Mouse (Mus musculus) midbrain, embryonic 13.5 days (tissue): ENCODE data around the gene Prkca. TPM values are rescaled to one million over a fixed set of nuclear protein-coding genes. Genes with fewer than 3 reads are reported as not detected.
A peak's percentile ranks its signal among the peaks of the same experiment; 100 is the strongest.

Experiments used
- ATAC-seq: fragments of 200-750 bp; cut with Nextera tagmentation; 2 replicates; pipeline ENCODE4 v1.8.0; 2017; ENCODE audit warnings: mild to moderate bottlenecking, moderate TSS enrichment, moderate library complexity
- H3K27ac ChIP-seq: fragments of 300-500 bp; sonication (generic); 2 replicates; pipeline ENCODE4 v1.5.1; 2015; ENCODE audit warnings: inconsistent platforms, mild to moderate bottlenecking, moderate library complexity
- H3K27me3 ChIP-seq: fragments of 300-500 bp; sonication (generic); 2 replicates; pipeline ENCODE4 v1.6.1; 2015; ENCODE audit warnings: mild to moderate bottlenecking, inconsistent platforms
- H3K36me3 ChIP-seq: fragments of 300-500 bp; sonication (generic); 2 replicates; pipeline ENCODE4 v1.6.1; 2015; ENCODE audit warnings: mild to moderate bottlenecking, inconsistent platforms
- H3K4me1 ChIP-seq: fragments of 300-500 bp; sonication (generic); replicated peaks from 2 replicates; pipeline ENCODE4 v1.6.1; 2015; ENCODE audit warnings: inconsistent platforms
- H3K4me2 ChIP-seq: fragments of 300-500 bp; sonication (generic); replicated peaks from 2 replicates; pipeline ENCODE4 v1.6.1; 2015; ENCODE audit warnings: moderate library complexity, mild to moderate bottlenecking, inconsistent platforms
- H3K4me3 ChIP-seq: fragments of 300-500 bp; sonication (generic); replicated peaks from 2 replicates; pipeline ENCODE4 v1.5.1; 2015; ENCODE audit warnings: mild to moderate bottlenecking, inconsistent platforms
- H3K9ac ChIP-seq: fragments of 300-500 bp; sonication (generic); replicated peaks from 2 replicates; pipeline ENCODE4 v1.6.1; 2015; ENCODE audit warnings: mild to moderate bottlenecking, inconsistent platforms
- H3K9me3 ChIP-seq: fragments of 300-500 bp; sonication (generic); 2 replicates; pipeline ENCODE4 v1.6.1; 2016; ENCODE audit warnings: mild to moderate bottlenecking, inconsistent platforms
- WGBS: fragments of 180-500 bp; shearing (Covaris S2); methylation state at CpG from one replicate; pipeline ENCODE4 v1.1.7; 2015; 5-methylcytosine and 5-hydroxymethylcytosine counted together
- polyA plus RNA-seq: library from polyadenylated mRNA; unstranded; fragments of >200 nt; fragmentation: Nextera tagmentation; extraction: Ambion mirVana; gene quantifications from 2 replicates; pipeline ENCODE4 v1.2.1, GENCODE M21; 2015

The Prkca gene
- polyA plus RNA-seq, 1 experiment from 2014 or later, result 3.3 TPM

GRCm38 (mm10) chr11:108212030-108212429, 131.7 kb downstream of the Prkca start:
- Histone ChIP-seq H3K4me3 (no peak overlapping the region), H3K4me1 (peaks cover 19% of the 10 kb centered on the region), H3K9me3 (no peaks in the 10 kb centered on the region), H3K36me3 (no peaks in the 10 kb centered on the region), H3K27me3 (0 out of 2 replicates have a peak, but pooled peaks cover 3% of the 10 kb centered on the region), H3K9ac (no peak overlapping the region), H3K27ac (no peak overlapping the region), H3K4me2 (no peak overlapping the region)
- no peak for ATAC-seq
- 94% methylated on average over 6 of the region's 6 CpGs for WGBS

GRCm38 (mm10) chr11:108210749-108211148, 133.0 kb downstream of the Prkca start:
- Histone ChIP-seq H3K9me3 (no peaks in the 10 kb centered on the region), H3K27me3 (0 out of 2 replicates have a peak, but pooled peaks cover 3% of the 10 kb centered on the region), H3K4me1 (peaks cover 8% of the 10 kb centered on the region), H3K36me3 (no peaks in the 10 kb centered on the region), H3K27ac (no peak overlapping the region), H3K4me3 (no peak overlapping the region), H3K9ac (no peak overlapping the region), H3K4me2 (no peak overlapping the region)
- no peak for ATAC-seq
- 88% methylated on average over 7 of the region's 7 CpGs for WGBS

- Histone ChIP-seq H3K4me3 (no peak overlapping the region), H3K9me3 (no peaks in the 10 kb centered on the region), H3K9ac (no peak overlapping the region), H3K4me2 (no peak overlapping the region), H3K27me3 (0 out of 2 replicates have a peak, but pooled peaks cover 3% of the 10 kb centered on the region), H3K36me3 (no peaks in the 10 kb centered on the region), H3K27ac (no peak overlapping the region), H3K4me1 (peaks cover 26% of the 10 kb centered on the region)
- ATAC-seq, result no peak
- 99% methylated on average over 2 of the region's 2 CpGs for WGBS
Observed at GRCm38 (mm10) chr11:108206602-108207001, 137.1 kb downstream of the Prkca start.

GRCm38 (mm10) chr11:108204895-108205248, 138.9 kb downstream of the Prkca start:
- Histone ChIP-seq H3K27ac (no peak overlapping the region), H3K9ac (no peak overlapping the region), H3K4me3 (no peak overlapping the region), H3K9me3 (no peaks in the 10 kb centered on the region), H3K27me3 (0 out of 2 replicates have a peak, but pooled peaks cover 3% of the 10 kb centered on the region), H3K4me1 (peaks cover 31% of the 10 kb centered on the region), H3K4me2 (no peak overlapping the region), H3K36me3 (no peaks in the 10 kb centered on the region)
- peak; percentile 56; the same call in 1 of the 2 replicates for ATAC-seq
- WGBS, result 13% methylated on average over 5 of the region's 5 CpGs

- Histone ChIP-seq H3K4me1 (peaks cover 31% of the 10 kb centered on the region), H3K27me3 (0 out of 2 replicates have a peak, but pooled peaks cover 3% of the 10 kb centered on the region), H3K36me3 (no peaks in the 10 kb centered on the region), H3K9me3 (no peaks in the 10 kb centered on the region), H3K4me3 (no peak overlapping the region), H3K27ac (0 out of 2 replicates have a peak overlapping the region, but pooled peaks have one; percentile 16), H3K4me2 (no peak overlapping the region), H3K9ac (no peak overlapping the region)
- peak; percentile 63 for ATAC-seq
- WGBS, result 20% methylated on average over 7 of the region's 7 CpGs
Observed at GRCm38 (mm10) chr11:108204202-108204894, 139.4 kb downstream of the Prkca start.

GRCm38 (mm10) chr11:108202835-108203234, 140.9 kb downstream of the Prkca start:
- Histone ChIP-seq H3K27me3 (0 out of 2 replicates have a peak, but pooled peaks cover 3% of the 10 kb centered on the region), H3K4me2 (no peak overlapping the region), H3K27ac (no peak overlapping the region), H3K9me3 (no peaks in the 10 kb centered on the region), H3K36me3 (no peaks in the 10 kb centered on the region), H3K4me3 (no peak overlapping the region), H3K9ac (no peak overlapping the region), H3K4me1 (peaks cover 28% of the 10 kb centered on the region)
- 92% methylated on average over 7 of the region's 7 CpGs for WGBS
- no peak for ATAC-seq

GRCm38 (mm10) chr11:108200679-108201586, 142.8 kb downstream of the Prkca start:
- H3K36me3 ChIP-seq, result no peaks in the 10 kb centered on the region
- H3K4me1 ChIP-seq, result peaks cover 33% of the 10 kb centered on the region
- no peak overlapping the region for H3K4me2 ChIP-seq
- no peak overlapping the region for H3K4me3 ChIP-seq
- no peak for ATAC-seq
- no peaks in the 10 kb centered on the region for H3K9me3 ChIP-seq
- H3K27me3 ChIP-seq, result no peaks in the 10 kb centered on the region
- H3K9ac ChIP-seq, result no peak overlapping the region
- no peak overlapping the region for H3K27ac ChIP-seq
- WGBS, result 77% methylated on average over 15 of the region's 15 CpGs

- no peak overlapping the region for H3K9ac ChIP-seq
- no peaks in the 10 kb centered on the region for H3K27me3 ChIP-seq
- H3K36me3 ChIP-seq, result no peaks in the 10 kb centered on the region
- peaks cover 30% of the 10 kb centered on the region for H3K4me1 ChIP-seq
- WGBS, result 90% methylated on average over 4 of the region's 4 CpGs
- H3K4me2 ChIP-seq, result no peak overlapping the region
- no peaks in the 10 kb centered on the region for H3K9me3 ChIP-seq
- ATAC-seq, result no peak
- no peak overlapping the region for H3K27ac ChIP-seq
- H3K4me3 ChIP-seq, result no peak overlapping the region
Observed at GRCm38 (mm10) chr11:108199429-108199985, 144.2 kb downstream of the Prkca start.

GRCm38 (mm10) chr11:108198592-108198991, 145.1 kb downstream of the Prkca start:
- Histone ChIP-seq H3K36me3 (no peaks in the 10 kb centered on the region), H3K27ac (no peak overlapping the region), H3K4me3 (no peak overlapping the region), H3K9ac (no peak overlapping the region), H3K27me3 (no peaks in the 10 kb centered on the region), H3K4me2 (no peak overlapping the region), H3K9me3 (no peaks in the 10 kb centered on the region), H3K4me1 (peaks cover 21% of the 10 kb centered on the region)
- no peak for ATAC-seq
- WGBS, result 70% methylated on average over 5 of the region's 5 CpGs

GRCm38 (mm10) chr11:108197427-108198218, 146.1 kb downstream of the Prkca start:
- Histone ChIP-seq H3K9me3 (no peaks in the 10 kb centered on the region), H3K9ac (no peak overlapping the region), H3K4me1 (peaks cover 17% of the 10 kb centered on the region), H3K27me3 (no peaks in the 10 kb centered on the region), H3K36me3 (no peaks in the 10 kb centered on the region), H3K4me2 (no peak overlapping the region), H3K4me3 (no peak overlapping the region), H3K27ac (no peak overlapping the region)
- WGBS, result 65% methylated on average over 9 of the region's 9 CpGs
- no peak for ATAC-seq

- Histone ChIP-seq H3K4me1 (peaks cover 17% of the 10 kb centered on the region), H3K4me2 (no peak overlapping the region), H3K4me3 (no peak overlapping the region), H3K9ac (no peak overlapping the region), H3K9me3 (no peaks in the 10 kb centered on the region), H3K36me3 (no peaks in the 10 kb centered on the region), H3K27me3 (no peaks in the 10 kb centered on the region), H3K27ac (no peak overlapping the region)
- WGBS, result 78% methylated on average over 3 of the region's 3 CpGs
- no peak for ATAC-seq
Observed at GRCm38 (mm10) chr11:108196796-108197195, 146.9 kb downstream of the Prkca start.
